Mouse (Mus musculus) MEL (cell line): ENCODE results near the gene Ttc1. TPM values are rescaled to one million over a fixed set of nuclear protein-coding genes. Genes with fewer than 3 reads are reported as not detected.

Experiments
- DNase-seq: peaks from one replicate; pipeline ENCODE4 v3.0.0; 2011; ENCODE audit warnings: low read depth, low spot score
- H3K27ac ChIP-seq: 2 replicates; pipeline ENCODE4 v1.5.1; 2012; ENCODE audit warnings: low read depth, mild to moderate bottlenecking, control low read depth, low read length, moderate library complexity; ENCODE audit not compliant: control insufficient read depth
- H3K27me3 ChIP-seq, 2 experiments: fragments of 150-350 bp in 1 of 2; sonication (generic) in 1 of 2; 2 replicates each; pipeline ENCODE4 v1.6.1; 2012; ENCODE audit warnings: low read length in 2 of 2, mild to moderate bottlenecking in 2 of 2, improper control_type of control experiment in 1 of 2, moderate library complexity in 1 of 2; ENCODE audit not compliant: insufficient read depth in 2 of 2, control insufficient read depth in 1 of 2
- H3K36me3 ChIP-seq, 2 experiments: 2 replicates each; pipeline ENCODE4 v1.6.1; 2012 to 2014; ENCODE audit warnings: low read length in 2 of 2, improper control_type of control experiment in 1 of 2, inconsistent platforms in 1 of 2, mild to moderate bottlenecking in 1 of 2; ENCODE audit not compliant: insufficient read depth in 2 of 2, control insufficient read depth in 1 of 2
- H3K4me1 ChIP-seq, 2 experiments: fragments of 150-350 bp in 1 of 2; sonication (generic) in 1 of 2; 2 replicates each; pipeline ENCODE4 v1.6.1; 2012; ENCODE audit warnings: low read length in 2 of 2, improper control_type of control experiment in 1 of 2, mild to moderate bottlenecking in 1 of 2; ENCODE audit not compliant: insufficient read depth in 2 of 2, control insufficient read depth in 1 of 2
- H3K4me3 ChIP-seq, 2 experiments: fragments of 150-350 bp in 1 of 2; sonication (generic) in 1 of 2; 2 replicates each; pipeline ENCODE4 v1.5.1; 2012; ENCODE audit warnings: low read depth in 2 of 2, low read length in 2 of 2, mild to moderate bottlenecking in 2 of 2, moderate library complexity in 2 of 2, control low read depth in 1 of 2, improper control_type of control experiment in 1 of 2; ENCODE audit not compliant: control insufficient read depth in 1 of 2, insufficient read depth in 1 of 2
- H3K79me2 ChIP-seq: 2 replicates; pipeline ENCODE4 v1.6.1; 2012; ENCODE audit warnings: mild to moderate bottlenecking, low read length, moderate library complexity; ENCODE audit not compliant: control insufficient read depth, poor library complexity, insufficient read depth
- H3K9ac ChIP-seq: 2 replicates; pipeline ENCODE4 v1.6.1; 2012; ENCODE audit warnings: low read depth, mild to moderate bottlenecking, control low read depth, low read length, moderate library complexity; ENCODE audit not compliant: control insufficient read depth, poor library complexity, severe bottlenecking
- H3K9me3 ChIP-seq: fragments of 150-350 bp; sonication (generic); replicated peaks from 2 replicates; pipeline ENCODE4 v1.6.1; 2012; ENCODE audit warnings: mild to moderate bottlenecking, low read length, improper control_type of control experiment, moderate library complexity; ENCODE audit not compliant: insufficient read depth
- E2F4 ChIP-seq: IDR thresholded peaks from 2 replicates; pipeline ENCODE4 v1.6.1; 2011; ENCODE audit warnings: low read depth, low read length, improper control_type of control experiment, borderline replicate concordance
- EP300 ChIP-seq, 2 experiments: IDR thresholded peaks; 2 replicates each; pipeline ENCODE4 v1.6.1; 2011; ENCODE audit warnings: improper control_type of control experiment in 2 of 2, low read length in 2 of 2, low read depth in 1 of 2, mild to moderate bottlenecking in 1 of 2
- GATA1 ChIP-seq: IDR thresholded peaks from 2 replicates; pipeline ENCODE4 v1.6.1; 2011; ENCODE audit warnings: low read depth, low read length, improper control_type of control experiment
- JUND ChIP-seq: IDR thresholded peaks from 2 replicates; pipeline ENCODE4 v1.6.1; 2011; ENCODE audit warnings: low read depth, mild to moderate bottlenecking, improper control_type of control experiment, low read length
- KAT2A ChIP-seq: conservative IDR thresholded peaks from 2 replicates; pipeline ENCODE4 v1.6.1; 2012; ENCODE audit warnings: low read depth, low read length, improper control_type of control experiment, inconsistent platforms
- MAX ChIP-seq: IDR thresholded peaks from 2 replicates; pipeline ENCODE4 v1.6.1; 2011; ENCODE audit warnings: low read length, improper control_type of control experiment
- MEF2A ChIP-seq: IDR thresholded peaks from 2 replicates; pipeline ENCODE4 v1.6.1; 2014; ENCODE audit warnings: low read depth, mild to moderate bottlenecking, inconsistent platforms, low read length, improper control_type of control experiment; ENCODE audit not compliant: poor library complexity, insufficient replicate concordance, severe bottlenecking; ENCODE audit errors: extremely low read depth
- MXI1 ChIP-seq: IDR thresholded peaks from 2 replicates; pipeline ENCODE4 v1.6.1; 2011; ENCODE audit warnings: mild to moderate bottlenecking, low read depth, low read length, improper control_type of control experiment
- MYB ChIP-seq: IDR thresholded peaks from 2 replicates; pipeline ENCODE4 v1.6.1; 2011; ENCODE audit warnings: mild to moderate bottlenecking, low read depth, low read length, improper control_type of control experiment
- MYC ChIP-seq: IDR thresholded peaks from 2 replicates; pipeline ENCODE4 v1.6.1; 2011; ENCODE audit warnings: low read depth, mild to moderate bottlenecking, low read length, improper control_type of control experiment, moderate library complexity
- NELFE ChIP-seq: IDR thresholded peaks from 2 replicates; pipeline ENCODE4 v1.6.1; 2011; ENCODE audit warnings: low read depth, low read length, improper control_type of control experiment
- NRF1 ChIP-seq: IDR thresholded peaks from 2 replicates; pipeline ENCODE4 v1.6.1; 2014; ENCODE audit warnings: low read depth, mild to moderate bottlenecking, inconsistent platforms, low read length, improper control_type of control experiment, moderate library complexity; ENCODE audit not compliant: poor library complexity, insufficient read depth, severe bottlenecking
- RAD21 ChIP-seq: IDR thresholded peaks from 2 replicates; pipeline ENCODE4 v1.6.1; 2011; ENCODE audit warnings: mild to moderate bottlenecking, low read depth, low read length, improper control_type of control experiment
- RCOR1 ChIP-seq: IDR thresholded peaks from 2 replicates; pipeline ENCODE4 v1.6.1; 2012; ENCODE audit warnings: low read depth, mild to moderate bottlenecking, inconsistent platforms, low read length, improper control_type of control experiment
- SIN3A ChIP-seq: IDR thresholded peaks from 2 replicates; pipeline ENCODE4 v1.6.1; 2012; ENCODE audit warnings: low read length, improper control_type of control experiment, inconsistent platforms
- SMC3 ChIP-seq: IDR thresholded peaks from 2 replicates; pipeline ENCODE4 v1.6.1; 2011; ENCODE audit warnings: low read depth, low read length, improper control_type of control experiment
- TAL1 ChIP-seq: IDR thresholded peaks from 2 replicates; pipeline ENCODE4 v1.6.1; 2012; ENCODE audit warnings: mild to moderate bottlenecking, inconsistent platforms, low read length, moderate library complexity, mixed read lengths
- TBP ChIP-seq: IDR thresholded peaks from 2 replicates; pipeline ENCODE4 v1.8.0; 2011; ENCODE audit warnings: low read depth, low read length, improper control_type of control experiment
- TCF12 ChIP-seq: IDR thresholded peaks from 2 replicates; pipeline ENCODE4 v1.6.1; 2014; ENCODE audit warnings: low read depth, mild to moderate bottlenecking, inconsistent platforms, low read length, improper control_type of control experiment, moderate library complexity
- USF2 ChIP-seq, 2 experiments: IDR thresholded peaks; 2 replicates each; pipeline ENCODE4 v1.6.1; 2011 to 2012; ENCODE audit warnings: improper control_type of control experiment in 2 of 2, low read length in 2 of 2, borderline replicate concordance in 1 of 2, inconsistent platforms in 1 of 2, low read depth in 1 of 2, mild to moderate bottlenecking in 1 of 2; ENCODE audit not compliant: insufficient read depth in 1 of 2
- ZNF384 ChIP-seq: IDR thresholded peaks from 2 replicates; pipeline ENCODE4 v1.6.1; 2012; ENCODE audit warnings: low read depth, mild to moderate bottlenecking, inconsistent platforms, low read length, improper control_type of control experiment
- polyA plus RNA-seq, 2 experiments: library from polyadenylated mRNA; stranded (reverse) in 1 of 2; unstranded in 1 of 2; fragments of >175 nt in 1 of 2; fragments of >200 nt in 1 of 2; gene quantifications; 2 replicates each; pipeline versions ENCODE4 v1.2.1 to v1.2.4; 2012; ENCODE audit warnings: low replicate concordance in 2 of 2, low read depth in 1 of 2; ENCODE audit not compliant: insufficient read length in 2 of 2, insufficient read depth in 1 of 2, missing spikeins in 1 of 2
- total RNA-seq: library from RNA; depleted of rRNA; stranded (reverse); fragments of 300-350 nt; gene quantifications from 2 replicates; pipeline ENCODE4 v1.2.3, GENCODE M21; 2012

Ttc1 gene
- total and polyA plus RNA-seq, 3 experiments = 68.6 to 117 TPM; not detected in 1

DNA sequence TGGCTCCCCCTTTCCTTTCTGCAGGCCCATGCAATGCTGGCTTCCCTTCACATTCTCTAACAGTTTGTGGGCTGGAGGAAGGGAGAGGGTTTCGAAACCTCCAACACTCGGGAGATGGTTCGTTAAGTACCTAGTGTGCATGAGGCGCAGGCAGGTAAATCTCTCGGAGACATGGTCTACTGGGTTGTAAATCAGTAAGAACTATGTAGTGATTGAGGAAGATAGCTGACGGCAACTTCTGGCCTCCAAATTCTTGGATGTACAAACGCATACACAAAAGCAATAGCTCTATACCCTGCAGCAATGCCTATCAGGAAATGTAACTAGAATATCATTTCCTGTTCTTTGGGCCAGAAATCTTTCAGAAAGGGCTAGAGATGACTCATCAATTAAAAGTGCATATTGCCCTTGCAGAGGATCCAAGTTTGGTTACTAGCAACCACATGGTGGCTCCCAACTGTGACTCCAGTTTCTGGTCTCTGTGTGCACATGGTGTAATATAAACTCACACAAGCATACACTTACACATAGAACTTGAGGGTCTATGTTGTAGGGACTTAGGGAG is 19.0 kb downstream of the Ttc1 start:
- peak; percentile 70 for DNase-seq
- TF ChIP-seq MYC (peak; percentile 89), MXI1 (peak; percentile 38; the same call in 1 of the 2 replicates), MAX (peak; percentile 59; the same call in 1 of the 2 replicates), USF2 (IDR thresholded peaks at IDR 0.05; ENCODE audit: borderline replicate concordance in 1 of 2, insufficient read depth in 1 of 2, low read depth in 1 of 2, low read length in 2 of 2) (no peak), NRF1 (no peak), SMC3 (peak; percentile 15; the same call in 1 of the 2 replicates), RCOR1 (peak; percentile 63; the same call in 1 of the 2 replicates), GATA1 (peak; percentile 23; the same call in 1 of the 2 replicates)
- Histone ChIP-seq H3K27me3 (no peaks in the 10 kb centered on the region), H3K4me1 (peaks cover 0 to 14% of the 10 kb centered on the region in 2 experiments; a peak in 3 of 4 replicates), H3K79me2 (no peaks in the 10 kb centered on the region), H3K9me3 (no peaks in the 10 kb centered on the region), H3K4me3 (no peak overlapping the region), H3K9ac (no peak overlapping the region), H3K27ac (peak overlapping the region; percentile 41; the same call in 1 of the 2 replicates), H3K36me3 (peaks cover 2 to 23% of the 10 kb centered on the region in 2 experiments)

DNA sequence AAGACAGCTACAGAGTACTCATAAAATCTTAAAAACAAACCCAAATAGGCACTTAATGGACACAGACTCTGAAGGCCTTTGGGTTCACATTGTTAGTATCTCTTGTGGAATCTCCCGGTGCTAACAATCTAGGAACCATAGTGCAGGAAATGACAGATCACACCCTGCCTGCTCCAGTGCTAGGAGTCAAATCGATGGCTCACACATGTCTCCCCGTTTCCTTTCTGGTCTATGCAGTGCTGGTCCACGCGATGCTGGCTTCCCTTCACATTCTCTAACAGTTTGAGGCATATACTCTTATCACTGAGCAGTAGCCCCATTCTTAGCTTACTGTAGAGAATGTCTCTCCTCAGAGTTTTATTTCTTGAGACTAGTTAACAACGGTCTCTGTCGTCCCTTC is 20.0 kb downstream of the Ttc1 start:
- H3K4me3 ChIP-seq = no peak overlapping the region
- peak overlapping the region; percentile 51 for H3K27ac ChIP-seq
- H3K36me3 ChIP-seq = peaks cover 4 to 23% of the 10 kb centered on the region in 2 experiments

More for the DNA sequence above, 20.0 kb downstream of the Ttc1 start:
- H3K4me1 ChIP-seq = peaks cover 0 to 14% of the 10 kb centered on the region in 2 experiments; a peak in 3 of 4 replicates
- DNase-seq = peak; percentile 75
- no peak overlapping the region; the same call in 1 of the 2 replicates for H3K9ac ChIP-seq
- no peaks in the 10 kb centered on the region for H3K79me2 ChIP-seq
- no peaks in the 10 kb centered on the region for H3K27me3 ChIP-seq
- H3K9me3 ChIP-seq = no peaks in the 10 kb centered on the region
- TF ChIP-seq TAL1 (peak; percentile 64), RCOR1 (no peak), TCF12 (peak; percentile 60; the same call in 1 of the 2 replicates), KAT2A (no peak), NELFE (no peak), GATA1 (peak; percentile 71), MYC (0 out of 2 replicates have a peak, but pooled peaks have one; percentile 23), MXI1 (0 out of 2 replicates have a peak, but pooled peaks have one; percentile 29), MEF2A (no peak), MAX (0 out of 2 replicates have a peak, but pooled peaks have one; percentile 33), MYB (no peak), JUND (no peak), SMC3 (no peak), TBP (peak; percentile 81), EP300 (IDR thresholded peaks at IDR 0.05; ENCODE audit: low read depth in 1 of 2, low read length in 2 of 2) (peak in 1 of 2 experiments; percentile 65; a peak in 2 of 4 replicates), E2F4 (no peak), SIN3A (no peak), RAD21 (no peak), ZNF384 (no peak)
